Mouse (Mus musculus) myocyte (in vitro differentiated cells): ENCODE results near the gene Prokr1. TPM values are rescaled to one million over a fixed set of nuclear protein-coding genes. Genes with fewer than 3 reads are reported as not detected.
"Not testable (repeated sequence)": the region's sequence is repeated elsewhere in the genome, so short reads cannot be mapped to it uniquely, and the experiment has no call there.

Source experiments
- H3K27me3 ChIP-seq: one replicate; pipeline ENCODE4 v1.6.1; 2011; ENCODE audit not compliant: control insufficient read depth, insufficient read depth, insufficient read length
- H3K36me3 ChIP-seq: one replicate; pipeline ENCODE4 v1.6.1; 2011; ENCODE audit not compliant: control insufficient read depth, insufficient read depth
- H3K4me2 ChIP-seq: one replicate; pipeline ENCODE4 v1.6.1; 2011; ENCODE audit warnings: low read depth, control low read depth
- H3K4me3 ChIP-seq: one replicate; pipeline ENCODE4 v1.5.1; 2011; ENCODE audit warnings: mild to moderate bottlenecking, control low read depth, moderate library complexity
- H3K79me2 ChIP-seq: one replicate; pipeline ENCODE4 v1.6.1; 2011; ENCODE audit not compliant: control insufficient read depth, insufficient read depth
- H3ac ChIP-seq: one replicate; pipeline ENCODE4 v1.6.1; 2011; ENCODE audit not compliant: control insufficient read depth, insufficient read length
- CEBPB ChIP-seq: IDR thresholded peaks from 2 replicates; pipeline ENCODE4 v1.6.1; 2011; ENCODE audit warnings: mild to moderate bottlenecking, moderate library complexity; ENCODE audit not compliant: poor library complexity, insufficient read depth, severe bottlenecking
- E2F4 ChIP-seq: IDR thresholded peaks from one replicate; pipeline ENCODE4 v1.6.1; 2011; ENCODE audit warnings: mild to moderate bottlenecking, control low read depth, moderate library complexity; ENCODE audit not compliant: insufficient read depth
- MAX ChIP-seq: IDR thresholded peaks from one replicate; pipeline ENCODE4 v1.6.1; 2011; ENCODE audit warnings: low read depth, mild to moderate bottlenecking, control low read depth
- MYOD1 ChIP-seq, 3 experiments: IDR thresholded peaks; one replicate each; pipeline ENCODE4 v1.6.1; 2011; ENCODE audit warnings: control low read depth in 2 of 3, low read depth in 2 of 3, mild to moderate bottlenecking in 2 of 3, moderate library complexity in 1 of 3; ENCODE audit not compliant: insufficient read length in 2 of 3, control insufficient read depth in 1 of 3
- MYOG ChIP-seq, 3 experiments: IDR thresholded peaks; one replicate each; pipeline ENCODE4 v1.6.1; 2011; ENCODE audit warnings: control low read depth in 2 of 3, low read depth in 2 of 3, mild to moderate bottlenecking in 2 of 3; ENCODE audit not compliant: insufficient read length in 2 of 3, control insufficient read depth in 1 of 3, insufficient read depth in 1 of 3
- POLR2AphosphoS2 ChIP-seq: IDR thresholded peaks from one replicate; pipeline ENCODE4 v1.6.1; 2011; ENCODE audit warnings: low read depth, control low read depth; ENCODE audit not compliant: insufficient read length
- REST ChIP-seq: IDR thresholded peaks from one replicate; pipeline ENCODE4 v1.6.1; 2011; ENCODE audit warnings: mild to moderate bottlenecking, control low read depth, moderate library complexity; ENCODE audit not compliant: insufficient read depth, insufficient read length
- SRF ChIP-seq: IDR thresholded peaks from one replicate; pipeline ENCODE4 v1.6.1; 2011; ENCODE audit warnings: low read depth; ENCODE audit not compliant: control insufficient read depth, insufficient read length
- TCF12 ChIP-seq: IDR thresholded peaks from one replicate; pipeline ENCODE4 v1.6.1; 2011; ENCODE audit warnings: mild to moderate bottlenecking, control low read depth; ENCODE audit not compliant: poor library complexity, insufficient read depth, severe bottlenecking
- TCF3 ChIP-seq: IDR thresholded peaks from one replicate; pipeline ENCODE4 v1.6.1; 2011; ENCODE audit warnings: low read depth, control low read depth; ENCODE audit not compliant: insufficient read length
- USF1 ChIP-seq: IDR thresholded peaks from one replicate; pipeline ENCODE4 v1.6.1; 2011; ENCODE audit warnings: low read depth, mild to moderate bottlenecking, control low read depth, moderate library complexity
- polyA plus RNA-seq: library from polyadenylated mRNA; unstranded; fragments of >200 nt; fragmentation: generic; extraction: Trizol; gene quantifications from one replicate; pipeline ENCODE4 v1.2.1, GENCODE M21; 2012; ENCODE audit warnings: missing spikeins

Prokr1 gene
- 0.25 TPM for polyA plus RNA-seq

GRCm38 (mm10) chr6:87590394-87591281 lies at the start of gene Prokr1:
Gene Prokr1, minus strand, starts transcription at chr6:87590743.
- TF ChIP-seq USF1 (no peak), CEBPB (no peak), TCF12 (no peak), REST (no peak), MYOD1 (IDR thresholded peaks at IDR 0.05; ENCODE audit: control insufficient read depth in 1 of 3, insufficient read length in 2 of 3, low read depth in 2 of 3) (no peak)
- peak within 1 kb of the TSS; percentile 89 for H3K4me2 ChIP-seq
- peak within 1 kb of the TSS; percentile 28 for H3K4me3 ChIP-seq
- no peaks in the 10 kb centered on the region for H3K27me3 ChIP-seq
- H3ac ChIP-seq = no peak within 1 kb of the TSS
- no peaks in the 10 kb centered on the region for H3K36me3 ChIP-seq
- H3K79me2 ChIP-seq = no peaks in the 10 kb centered on the region

- H3K79me2 ChIP-seq = no peaks in the 10 kb centered on the region
- no peak overlapping the region for H3ac ChIP-seq
- no peak overlapping the region for H3K4me3 ChIP-seq
- H3K36me3 ChIP-seq = no peaks in the 10 kb centered on the region
- H3K4me2 ChIP-seq = no peak overlapping the region
- TF ChIP-seq REST (no peak), MYOG (IDR thresholded peaks at IDR 0.05; ENCODE audit: control insufficient read depth in 1 of 3, insufficient read depth in 1 of 3, insufficient read length in 2 of 3, low read depth in 2 of 3) (no peak), TCF12 (no peak), MYOD1 (IDR thresholded peaks at IDR 0.05; ENCODE audit: control insufficient read depth in 1 of 3, insufficient read length in 2 of 3, low read depth in 2 of 3) (peak in 2 of 3 experiments; percentile 32 to 50), TCF3 (no peak), USF1 (no peak), E2F4 (no peak)
- no peaks in the 10 kb centered on the region for H3K27me3 ChIP-seq
Measured at GRCm38 (mm10) chr6:87638134-87638660, 47.7 kb upstream of the Prokr1 start.

GRCm38 (mm10) chr6:87632176-87632575 lies 41.6 kb upstream of the Prokr1 start:
- no peak overlapping the region for H3K4me3 ChIP-seq
- no peak overlapping the region for H3ac ChIP-seq
- H3K27me3 ChIP-seq = no peaks in the 10 kb centered on the region
- H3K4me2 ChIP-seq = no peak overlapping the region
- TF ChIP-seq MAX (no peak), MYOG (IDR thresholded peaks at IDR 0.05; ENCODE audit: control insufficient read depth in 1 of 3, insufficient read depth in 1 of 3, insufficient read length in 2 of 3, low read depth in 2 of 3) (peak in 2 of 3 experiments; percentile 6 to 38), MYOD1 (IDR thresholded peaks at IDR 0.05; ENCODE audit: control insufficient read depth in 1 of 3, insufficient read length in 2 of 3, low read depth in 2 of 3) (peak in 2 of 3 experiments; percentile 27 to 69)
- no peaks in the 10 kb centered on the region for H3K36me3 ChIP-seq
- H3K79me2 ChIP-seq = no peaks in the 10 kb centered on the region

GRCm38 (mm10) chr6:87628936-87629335 lies 38.4 kb upstream of the Prokr1 start:
- not testable (repeated sequence) for H3K4me3 ChIP-seq, H3K36me3 ChIP-seq, H3ac ChIP-seq, H3K27me3 ChIP-seq, H3K79me2 ChIP-seq, H3K4me2 ChIP-seq

- no peak overlapping the region for H3K4me3 ChIP-seq
- no peak overlapping the region for H3K4me2 ChIP-seq
- H3K79me2 ChIP-seq = no peaks in the 10 kb centered on the region
- no peaks in the 10 kb centered on the region for H3K27me3 ChIP-seq
- H3ac ChIP-seq = no peak overlapping the region
- H3K36me3 ChIP-seq = no peaks in the 10 kb centered on the region
- no peak for TF ChIP-seq USF1
- no peak for TF ChIP-seq REST
- TF ChIP-seq SRF = no peak
- no peak for TF ChIP-seq TCF12
- TF ChIP-seq POLR2AphosphoS2 = no peak
- TF ChIP-seq MAX = no peak
Measured at GRCm38 (mm10) chr6:87623151-87623550, 32.6 kb upstream of the Prokr1 start.

- Histone ChIP-seq H3ac (no peak overlapping the region), H3K36me3 (no peaks in the 10 kb centered on the region), H3K79me2 (no peaks in the 10 kb centered on the region), H3K4me3 (no peak overlapping the region), H3K27me3 (no peaks in the 10 kb centered on the region), H3K4me2 (no peak overlapping the region)
- TF ChIP-seq MYOG (IDR thresholded peaks at IDR 0.05; ENCODE audit: control insufficient read depth in 1 of 3, insufficient read depth in 1 of 3, insufficient read length in 2 of 3, low read depth in 2 of 3) = peak in 1 of 3 experiments; percentile 14
- peak in 1 of 3 experiments; percentile 18 for TF ChIP-seq MYOD1 (IDR thresholded peaks at IDR 0.05; ENCODE audit: control insufficient read depth in 1 of 3, insufficient read length in 2 of 3, low read depth in 2 of 3)
- no peak for TF ChIP-seq MAX
- TF ChIP-seq TCF12 = no peak
- TF ChIP-seq TCF3 = no peak
Measured at GRCm38 (mm10) chr6:87621281-87621680, 30.7 kb upstream of the Prokr1 start.
